Mouse (Mus musculus) layer of hippocampus, postnatal 10 days (tissue): ENCODE data around the gene Sdhd. TPM values are rescaled to one million over a fixed set of nuclear protein-coding genes. Genes with fewer than 3 reads are reported as not detected.

Experiments
- DNase-seq, 2 experiments: peaks; one replicate each; pipeline ENCODE4 v3.0.0; 2021; ENCODE audit warnings: low spot score in 2 of 2
- total RNA-seq, 2 experiments: library from RNA; stranded (reverse); gene quantifications; 2 replicates each; pipeline ENCODE4 v1.2.3; 2021

Gene Sdhd
- total RNA-seq, 2 experiments from 2014 or later = 140 to 155 TPM

DNA sequence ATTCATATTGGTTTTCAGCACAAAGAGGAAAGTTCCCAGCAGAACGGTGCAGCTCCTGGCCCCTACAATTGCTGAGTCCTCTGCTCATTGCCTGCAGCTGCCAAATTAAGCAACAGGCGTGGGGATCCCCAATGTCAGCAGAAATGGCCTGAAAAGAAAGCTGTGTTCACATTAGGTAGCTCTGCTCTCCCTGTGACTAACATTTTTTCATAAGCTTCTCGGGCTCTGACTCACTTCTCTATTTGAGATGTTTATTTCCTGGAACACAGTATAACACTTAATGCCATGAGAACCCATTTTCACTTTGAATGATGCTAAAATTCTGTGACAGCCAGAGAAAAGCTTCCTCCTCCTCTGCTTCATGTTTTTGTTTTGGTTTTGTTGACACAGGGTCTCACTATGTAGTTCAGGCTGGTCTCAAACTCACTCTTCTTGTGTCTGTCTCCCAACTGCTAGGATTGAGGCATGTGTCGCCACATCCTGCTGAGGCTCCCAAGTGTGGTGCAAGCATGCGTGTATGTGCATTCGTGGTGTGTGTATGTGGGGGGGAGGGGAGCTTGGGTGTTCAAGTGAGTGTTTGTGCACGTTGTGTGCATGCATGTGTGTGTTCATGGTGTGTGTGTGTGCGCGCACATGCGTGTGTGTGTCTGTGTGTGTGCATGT, 12.6 kb downstream of the Sdhd start:
- no peak for DNase-seq

DNA sequence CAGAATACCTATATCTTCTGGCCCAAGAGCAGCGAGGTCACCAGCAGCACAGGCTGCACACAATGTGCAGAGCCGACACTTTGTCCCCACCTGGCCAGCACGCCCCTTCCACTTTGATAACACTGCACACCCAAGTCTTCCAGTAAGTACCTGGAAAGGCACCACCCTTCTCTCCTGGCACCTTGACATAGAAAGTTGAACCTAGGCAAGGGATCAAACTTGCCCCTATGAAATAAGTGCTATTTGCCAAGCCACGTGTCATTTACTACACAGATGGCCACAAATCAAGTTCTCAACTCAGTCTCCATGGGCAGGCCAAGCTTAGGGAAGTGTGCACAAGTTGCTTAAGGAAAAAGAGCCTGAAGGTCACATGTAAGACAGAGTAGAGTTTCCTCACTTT, 16.7 kb downstream of the Sdhd start:
- DNase-seq = no peak

DNA sequence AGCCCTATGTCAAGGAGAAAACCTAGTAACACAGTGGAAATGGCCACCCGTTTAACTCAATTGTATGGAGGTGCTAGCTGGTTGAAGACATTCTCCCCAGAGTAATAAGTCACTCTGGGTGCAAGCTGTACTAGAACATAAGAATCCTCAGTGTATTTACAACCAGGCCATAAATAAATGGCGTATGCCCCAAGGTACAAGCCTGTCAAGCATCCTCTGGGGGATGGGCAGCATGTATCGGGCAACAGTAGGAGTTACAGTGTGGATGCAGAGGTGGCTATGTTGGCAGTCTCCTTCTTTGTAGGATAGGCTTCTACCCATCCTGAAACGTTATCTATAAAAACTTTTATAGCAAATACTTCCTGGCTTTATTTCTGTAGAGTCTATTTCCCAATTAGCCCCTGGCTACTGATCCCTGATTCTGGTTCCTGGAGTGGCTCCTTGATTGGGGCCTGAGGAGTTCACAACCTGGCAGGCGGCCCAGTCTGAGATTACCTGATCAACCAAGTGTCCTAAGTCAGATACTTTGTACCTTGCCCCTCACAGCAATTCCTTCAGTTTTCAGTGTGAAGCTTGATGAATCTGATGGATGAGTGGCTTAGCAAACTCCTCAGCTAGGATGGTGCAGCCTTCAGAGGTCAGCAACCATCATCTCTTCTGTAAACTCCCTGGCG, 18.3 kb downstream of the Sdhd start:
- no peak for DNase-seq

DNA sequence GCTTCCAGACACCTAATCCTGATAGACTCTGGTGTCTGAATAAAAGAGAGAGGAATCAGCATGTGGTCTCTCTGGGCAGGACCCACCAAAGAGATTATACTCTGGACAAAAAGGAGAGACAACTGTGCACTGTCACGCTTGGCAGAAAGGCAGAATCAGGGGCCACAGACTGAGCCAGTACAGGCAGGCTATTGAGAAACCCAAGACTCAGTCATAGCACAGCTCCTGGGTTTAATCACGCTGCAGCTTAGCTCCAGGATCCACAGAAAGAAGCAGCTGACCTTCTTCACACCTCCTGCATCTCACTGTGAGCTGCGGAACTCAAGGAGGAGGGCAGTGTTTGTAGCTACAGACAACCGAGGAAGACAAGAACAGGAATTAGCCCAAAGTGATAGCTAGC, 23.2 kb downstream of the Sdhd start:
- DNase-seq = no peak

DNA sequence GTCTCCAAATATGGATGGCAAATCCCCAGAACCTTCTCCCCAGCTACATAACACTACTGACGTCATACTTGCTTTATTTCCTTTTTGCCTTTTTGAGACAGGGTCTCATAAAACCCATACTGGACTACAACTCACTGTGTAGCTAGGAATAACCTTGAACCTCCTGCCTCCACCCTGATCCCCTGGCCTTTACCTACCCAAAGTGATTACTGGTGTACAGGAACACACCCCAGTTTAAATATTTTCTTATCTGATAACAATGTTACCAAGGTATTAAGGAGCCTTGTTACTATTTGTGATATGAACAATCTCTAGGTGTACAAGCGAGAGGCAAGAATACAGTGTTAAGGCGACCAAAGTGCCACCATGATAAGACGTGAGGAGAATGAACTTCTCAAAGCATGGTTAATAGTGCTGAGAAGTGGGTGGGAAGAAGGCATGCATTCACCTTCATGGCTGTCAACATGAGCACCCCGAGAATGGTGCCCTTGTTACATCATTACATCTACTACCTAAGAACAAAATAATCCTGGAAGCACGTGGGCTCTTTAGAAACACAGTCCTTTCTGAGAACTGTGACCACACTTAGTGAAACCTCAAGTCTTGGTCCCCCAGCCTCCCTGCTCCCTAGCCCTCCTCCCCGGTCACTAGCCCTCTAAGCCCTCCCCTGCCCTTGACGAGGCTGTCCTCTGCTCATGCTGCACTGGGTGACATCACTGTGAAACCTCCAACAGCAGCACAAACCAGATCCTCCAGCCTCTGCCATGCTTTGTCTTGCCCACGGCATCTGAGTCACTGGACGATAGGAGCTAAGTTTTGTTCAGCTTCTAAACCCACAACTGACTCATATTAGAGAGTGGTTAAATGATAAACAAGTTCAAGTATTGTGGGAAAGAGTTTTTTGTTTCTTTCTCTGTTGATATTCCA, 33.8 kb downstream of the Sdhd start:
- no peak for DNase-seq

DNA sequence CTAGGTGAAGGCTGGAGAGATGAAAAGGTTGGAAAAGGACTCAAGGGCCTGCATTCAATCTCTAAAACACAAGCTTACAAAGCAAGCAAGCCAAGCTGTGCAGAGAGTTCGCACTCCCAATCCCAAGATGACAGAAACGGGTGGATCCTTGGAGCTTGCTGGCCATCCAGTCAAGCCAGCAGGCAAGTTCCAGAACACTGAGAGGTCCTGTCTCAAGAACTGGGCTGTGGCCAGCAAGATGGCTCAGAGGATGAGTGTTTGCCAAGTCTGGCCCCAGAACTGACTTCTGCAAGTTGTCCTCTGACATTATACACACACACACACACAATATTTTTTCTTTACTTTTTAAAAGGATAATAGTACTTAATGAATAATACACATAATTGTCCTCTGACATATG, 35.7 kb downstream of the Sdhd start:
- DNase-seq = no peak

DNA sequence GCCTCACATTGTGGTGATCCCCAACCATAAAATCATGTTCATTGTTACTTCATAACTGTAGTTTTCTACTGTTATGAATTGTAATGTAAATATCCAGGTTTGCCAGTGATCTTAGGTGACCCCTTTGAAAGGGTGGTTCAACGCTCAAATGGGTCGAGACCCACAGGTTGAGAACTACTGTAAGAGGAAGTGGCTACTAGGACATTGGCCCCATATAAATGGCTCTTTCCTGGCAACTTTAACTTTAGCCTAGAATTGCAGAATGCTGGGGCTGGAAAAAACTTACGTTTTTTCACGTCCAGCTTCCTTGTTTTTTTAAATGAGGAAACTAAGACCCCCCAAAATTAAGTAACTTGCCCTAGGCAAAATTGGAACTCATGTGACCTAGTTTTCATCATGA, 36.2 kb downstream of the Sdhd start:
- DNase-seq = no peak

DNA sequence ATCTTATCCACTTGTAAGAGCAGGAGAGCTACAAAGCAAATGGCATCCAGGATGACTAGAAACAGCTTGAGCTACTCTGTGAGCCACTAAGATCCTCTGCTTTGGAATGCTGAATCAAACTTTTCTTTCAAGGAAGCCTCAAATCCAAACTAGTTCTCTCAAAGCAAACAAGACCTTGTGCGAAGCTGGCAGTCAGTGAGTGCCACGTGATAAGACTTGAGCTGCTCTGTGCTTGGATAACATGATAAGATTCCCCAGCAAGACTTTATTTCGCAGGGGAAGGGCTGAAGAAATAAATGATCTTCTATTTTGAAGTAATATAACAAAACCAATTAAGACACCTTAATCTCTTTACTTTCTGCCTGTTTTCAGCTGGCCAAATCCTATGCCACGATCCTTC, 37.7 kb downstream of the Sdhd start:
- no peak for DNase-seq

DNA sequence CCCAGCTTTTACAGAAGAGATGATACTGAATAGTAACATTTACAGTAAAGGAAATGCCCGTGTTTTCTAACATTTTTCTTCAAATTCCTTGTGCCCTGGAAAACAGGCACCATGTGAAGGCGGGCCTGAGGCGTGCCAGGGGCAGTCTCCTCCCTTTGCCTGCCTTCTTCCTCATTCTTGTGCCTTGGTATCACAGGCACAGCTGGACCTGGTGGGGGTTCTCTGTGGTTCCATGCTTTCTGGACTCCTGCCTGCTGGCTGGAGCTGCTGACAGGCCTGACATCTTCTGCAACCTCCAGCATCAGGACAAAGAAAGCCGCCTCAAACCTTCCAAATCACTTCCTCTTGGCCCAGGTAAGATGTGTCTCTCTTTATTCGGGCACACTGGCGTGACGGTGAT, 38.4 kb downstream of the Sdhd start:
- DNase-seq = peak in 1 of 2 experiments; percentile 18

DNA sequence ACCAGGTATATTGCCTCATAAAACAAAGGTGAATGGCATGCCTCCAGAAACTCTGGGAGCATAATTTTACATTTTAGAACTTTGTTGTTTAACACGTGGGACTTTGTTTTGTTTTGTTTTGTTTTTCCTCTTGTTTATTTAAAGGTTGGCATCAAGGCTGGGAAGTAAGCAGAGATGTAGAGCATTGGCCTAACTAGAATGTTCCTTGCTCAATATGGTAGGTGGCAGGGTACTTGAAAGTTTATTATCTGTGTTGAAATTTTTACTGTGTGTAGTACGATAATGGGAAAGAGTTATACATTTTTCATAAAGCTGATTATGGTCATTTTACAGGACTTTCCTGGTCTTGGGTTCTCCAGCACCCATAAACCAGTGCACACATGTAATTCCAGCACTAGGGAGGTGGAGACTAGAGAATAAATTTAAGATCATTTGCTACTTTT, 41.7 kb downstream of the Sdhd start:
- DNase-seq = no peak

DNA sequence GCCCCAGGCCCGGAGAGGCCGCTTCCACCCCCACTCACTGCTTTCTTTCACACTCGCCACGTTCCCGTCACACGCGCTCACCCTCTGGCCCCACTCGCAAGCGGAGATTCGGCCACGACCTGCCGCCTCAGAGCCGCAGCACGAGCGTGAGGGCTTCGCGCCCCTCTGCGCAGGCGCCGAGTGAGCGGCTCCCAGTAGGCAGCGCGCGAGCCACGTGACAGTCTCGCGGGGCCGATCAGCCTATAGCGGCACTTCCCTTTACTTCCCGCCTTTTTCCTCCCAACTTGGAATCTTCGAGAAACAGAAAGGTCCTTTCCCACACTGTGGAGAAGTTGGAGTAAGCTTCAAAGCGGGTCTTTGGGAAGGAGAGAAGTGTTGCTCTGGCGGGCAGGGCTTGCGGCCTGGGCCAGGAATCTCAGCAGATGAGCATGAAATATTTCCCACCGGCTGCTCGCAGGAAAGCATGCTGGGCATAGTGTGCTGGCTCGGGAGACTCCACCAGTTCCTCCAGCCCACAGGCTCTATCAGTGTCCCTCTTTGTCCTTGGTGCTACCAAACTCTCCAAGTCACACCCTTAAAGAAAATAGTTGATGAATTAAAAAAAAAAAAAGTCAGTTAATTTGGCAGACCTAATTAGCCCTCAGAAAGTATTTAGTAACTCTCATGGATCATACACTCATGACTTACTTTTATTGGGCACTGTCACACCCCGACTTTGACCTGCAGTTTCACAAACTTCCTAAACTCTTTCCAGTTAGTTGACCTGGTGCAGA, 42.3 kb downstream of the Sdhd start, which contains the start of gene Tex12:
Gene Tex12, minus strand, starts transcription at position 181 of the 773 bp plus-strand sequence.
- DNase-seq = no peak

DNA sequence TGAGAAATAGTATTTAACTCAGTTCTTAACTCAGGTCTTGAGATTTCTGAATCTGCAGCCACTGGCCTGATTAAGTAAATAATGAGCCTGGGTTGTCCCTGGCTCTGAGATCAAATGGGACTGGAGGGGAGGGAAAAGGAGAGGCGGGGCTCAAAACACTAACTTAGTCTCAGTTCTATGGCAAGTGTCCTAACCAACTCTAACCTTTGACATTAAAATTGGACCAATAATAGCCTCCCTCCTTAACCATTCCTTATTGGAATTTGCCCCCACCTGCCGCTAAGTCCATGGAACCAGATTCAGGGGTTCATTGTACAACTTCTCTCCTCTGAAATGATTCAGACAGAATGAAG, 48.5 kb downstream of the Sdhd start, which contains the start of gene Bco2:
Gene Bco2, minus strand, starts transcription at position 88 of the 353 bp plus-strand sequence.
- DNase-seq = no peak

DNA sequence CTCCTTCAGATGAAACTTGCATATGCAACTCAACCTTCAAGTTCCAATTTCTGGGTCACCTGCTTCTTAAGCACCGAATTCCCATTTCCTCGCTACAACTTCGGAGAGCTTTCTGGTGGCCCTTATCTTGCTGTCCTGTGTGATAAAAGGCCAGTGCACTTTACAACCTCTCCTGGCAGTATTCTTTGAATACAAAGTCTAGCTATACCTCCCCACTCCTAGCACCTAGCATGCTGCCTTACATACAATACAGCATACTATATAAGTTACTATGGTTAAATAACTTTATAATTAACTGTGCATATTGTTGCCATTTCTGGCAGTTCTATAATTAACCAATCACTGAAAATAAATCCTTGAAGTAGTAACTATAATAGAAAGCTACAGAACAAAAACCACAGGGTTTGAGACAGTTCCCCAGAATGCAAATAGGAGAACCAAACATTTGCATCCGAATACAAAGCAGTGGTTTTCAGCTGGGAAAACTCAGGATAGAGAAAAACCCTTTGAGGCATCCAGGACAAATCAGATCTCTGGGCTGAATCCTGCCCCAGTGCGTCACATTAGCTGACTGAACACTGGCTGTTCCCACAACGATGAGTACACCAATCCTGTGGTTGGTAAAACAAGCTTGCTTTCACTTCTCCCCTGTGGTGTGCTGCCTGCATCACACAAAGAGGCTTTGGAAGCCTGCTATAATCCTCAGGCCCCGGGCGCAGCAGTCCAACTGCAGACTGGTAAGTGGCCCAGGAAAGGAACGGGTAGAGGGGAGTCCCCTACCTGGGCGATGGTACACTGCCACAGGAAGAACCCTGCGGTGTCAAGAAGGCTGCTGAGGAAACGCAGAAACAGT, 49.1 kb downstream of the Sdhd start, which contains the start of gene Il18:
Gene Il18, plus strand, starts transcription at position 587 of the 853 bp plus-strand sequence.
- peak; percentile 60 to 64 for DNase-seq

DNA sequence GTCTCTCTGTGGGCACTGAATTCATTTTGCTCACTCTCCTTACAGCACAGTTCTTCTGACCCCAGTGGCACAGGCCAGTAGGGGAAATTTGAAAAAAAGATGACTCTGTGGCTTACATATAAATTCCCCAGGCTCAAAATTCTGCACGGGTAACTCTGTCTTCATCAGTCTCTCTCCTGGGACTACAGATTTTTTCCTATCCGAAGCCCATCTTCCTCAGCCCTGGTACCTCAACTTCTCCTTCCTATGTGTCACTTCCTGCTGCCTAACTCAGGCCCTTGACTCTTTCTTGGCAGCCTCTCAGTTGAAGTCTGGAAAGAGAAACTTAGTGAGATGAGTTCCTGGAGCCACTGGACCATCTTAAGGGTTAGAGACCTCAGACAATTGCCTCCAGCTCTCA, 50.1 kb downstream of the Sdhd start:
- DNase-seq = no peak

DNA sequence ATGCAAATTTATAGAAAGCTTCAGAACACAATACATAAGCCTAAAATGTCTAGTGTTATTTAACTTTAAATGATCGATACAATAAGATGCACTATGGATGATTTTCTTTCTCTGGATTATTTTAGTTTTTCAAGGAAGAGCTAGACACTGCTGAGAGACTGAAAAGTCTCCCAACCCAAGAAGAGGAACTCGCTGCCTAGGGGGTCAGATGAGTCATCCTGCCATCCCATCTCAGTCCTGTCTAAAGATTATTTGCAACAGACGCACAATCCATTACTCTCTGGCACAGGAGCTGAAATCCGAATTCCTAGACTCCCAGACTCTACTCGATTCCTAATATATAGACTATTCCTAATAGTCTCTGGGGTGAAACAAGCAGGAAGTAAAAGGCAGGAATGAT, 51.4 kb downstream of the Sdhd start:
- no peak for DNase-seq

DNA sequence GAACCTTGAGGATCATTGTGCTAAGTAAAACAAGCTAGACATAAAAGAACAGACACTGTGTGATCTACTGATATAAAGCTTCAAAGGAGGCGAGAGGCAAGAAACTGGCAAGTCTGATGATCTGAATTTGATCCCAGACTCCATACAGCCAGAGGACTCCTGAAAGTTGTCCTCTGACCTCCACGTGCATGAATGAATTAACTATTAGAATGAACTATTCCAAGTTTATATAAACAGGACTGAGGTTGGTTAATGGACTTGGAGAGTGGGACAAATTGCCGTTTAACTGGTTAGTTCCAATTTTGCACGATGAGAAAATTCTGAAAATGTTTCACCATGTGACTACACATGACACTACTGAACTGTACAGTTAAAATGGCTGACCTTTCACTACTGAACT, 54.7 kb downstream of the Sdhd start:
- DNase-seq = no peak

DNA sequence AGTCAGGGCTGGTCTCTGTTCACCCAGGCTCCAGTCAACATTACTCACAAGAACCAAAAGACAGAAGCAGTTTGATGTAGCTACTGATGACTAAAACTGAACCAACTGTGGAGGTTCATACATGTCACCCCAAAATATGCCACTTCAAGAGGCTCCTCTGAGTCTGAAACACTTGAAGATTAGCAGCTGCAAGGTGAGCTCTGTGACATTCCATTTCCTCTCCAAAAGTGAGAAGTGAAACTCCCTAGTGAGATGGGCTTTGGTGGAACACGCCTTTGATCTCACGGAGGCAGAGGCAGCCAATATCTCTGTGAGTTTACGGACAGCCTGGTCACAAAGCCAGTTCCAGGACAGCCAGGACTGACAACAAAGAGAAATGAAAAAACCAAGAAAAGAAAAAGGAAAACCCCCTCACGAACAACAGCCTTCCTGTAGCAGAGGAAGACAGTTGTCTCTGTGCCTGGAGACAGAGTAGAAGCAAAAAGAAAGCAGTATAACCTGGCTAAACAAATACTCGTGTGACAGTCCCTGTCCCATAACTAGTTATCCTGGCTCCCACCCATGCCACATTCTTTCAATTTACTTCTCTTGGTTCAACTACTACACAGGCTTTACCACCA, 55.6 kb downstream of the Sdhd start:
- no peak for DNase-seq
